Mouse (Mus musculus) mesoderm, embryonic 11.5 days (tissue): Measurements from ENCODE around the gene Ciapin1.

ENCODE experiments used
- DNase-seq: peaks from one replicate; pipeline ENCODE4 v3.0.0-alpha.2; 2012; ENCODE audit warnings: low read depth, low spot score

Gene Ciapin1

GRCm38 (mm10) chr8:94810153-94810552 is 28.0 kb downstream of the Ciapin1 start, which contains the start of gene Ccl17:
TSS of gene Ccl17 (plus strand) at chr8:94810453.
- no peak for DNase-seq

- DNase-seq: no peak
Measured at GRCm38 (mm10) chr8:94808372-94808771, 29.8 kb downstream of the Ciapin1 start.

GRCm38 (mm10) chr8:94807506-94807905 is 30.7 kb downstream of the Ciapin1 start:
- DNase-seq: no peak

GRCm38 (mm10) chr8:94805811-94806210 is 32.3 kb downstream of the Ciapin1 start:
- no peak for DNase-seq

GRCm38 (mm10) chr8:94804546-94805340 is 33.4 kb downstream of the Ciapin1 start:
- no peak for DNase-seq

GRCm38 (mm10) chr8:94803551-94803950 is 34.6 kb downstream of the Ciapin1 start:
- DNase-seq: no peak

- no peak for DNase-seq
Measured at GRCm38 (mm10) chr8:94802375-94802774, 35.8 kb downstream of the Ciapin1 start.

- DNase-seq: no peak
Measured at GRCm38 (mm10) chr8:94801293-94802095, 36.7 kb downstream of the Ciapin1 start.

GRCm38 (mm10) chr8:94800278-94800968 is 37.7 kb downstream of the Ciapin1 start:
- peak; percentile 71 for DNase-seq

- DNase-seq: no peak
Measured at GRCm38 (mm10) chr8:94794782-94795181, 43.4 kb downstream of the Ciapin1 start.

- DNase-seq: no peak
Measured at GRCm38 (mm10) chr8:94794368-94794767, 43.8 kb downstream of the Ciapin1 start.

- DNase-seq: no peak
Measured at GRCm38 (mm10) chr8:94789256-94789955, 48.8 kb downstream of the Ciapin1 start.

GRCm38 (mm10) chr8:94787524-94788501 is 50.3 kb downstream of the Ciapin1 start:
- no peak for DNase-seq

GRCm38 (mm10) chr8:94785995-94786595 is 52.1 kb downstream of the Ciapin1 start:
- no peak for DNase-seq

GRCm38 (mm10) chr8:94785247-94785985 is 52.7 kb downstream of the Ciapin1 start:
- no peak for DNase-seq

GRCm38 (mm10) chr8:94783890-94784289 is 54.3 kb downstream of the Ciapin1 start:
- no peak for DNase-seq

GRCm38 (mm10) chr8:94781838-94782235 is 56.3 kb downstream of the Ciapin1 start:
- DNase-seq: no peak

- no peak for DNase-seq
Measured at GRCm38 (mm10) chr8:94781155-94781837, 56.9 kb downstream of the Ciapin1 start.
